Mouse (Mus musculus): Measurements from ENCODE around the gene Gm20388.

Gene Gm20388

GRCm38 (mm10) chr8:122935118-122935517 is 3024.5 kb downstream of the Gm20388 start:
- intact Hi-C loops (cut with DNase I): no loop called here

GRCm38 (mm10) chr8:122935912-122936311 is 3025.3 kb downstream of the Gm20388 start:
- intact Hi-C loops (cut with DNase I): no loop called here

GRCm38 (mm10) chr8:122937545-122938053 is 3027.0 kb downstream of the Gm20388 start:
- intact Hi-C loops (cut with DNase I): no loop called here

GRCm38 (mm10) chr8:122938170-122938569 is 3027.5 kb downstream of the Gm20388 start:
- intact Hi-C loops (cut with DNase I): no loop called here

- intact Hi-C loops (cut with DNase I): no loop called here
These were observed 3027.9 kb downstream of the Gm20388 start for GRCm38 (mm10) chr8:122938591-122938990.

- intact Hi-C loops (cut with DNase I): loop anchor here (5.0 kb wide), 1 partner anchor 36 kb away; no protein-coding TSS in a partner anchor
These were observed 3032.4 kb downstream of the Gm20388 start for GRCm38 (mm10) chr8:122942803-122943713.

GRCm38 (mm10) chr8:122945775-122946174 is 3035.1 kb downstream of the Gm20388 start:
- intact Hi-C loops (cut with DNase I): no loop called here

- intact Hi-C loops (cut with DNase I): no loop called here
These were observed 3039.1 kb downstream of the Gm20388 start for GRCm38 (mm10) chr8:122949701-122950100.

- intact Hi-C loops (cut with DNase I): no loop called here
These were observed 3040.8 kb downstream of the Gm20388 start for GRCm38 (mm10) chr8:122951456-122951855.

GRCm38 (mm10) chr8:122953028-122953427 is 3042.4 kb downstream of the Gm20388 start:
- intact Hi-C loops (cut with DNase I): no loop called here

- intact Hi-C loops (cut with DNase I): no loop called here
These were observed 3043.6 kb downstream of the Gm20388 start for GRCm38 (mm10) chr8:122954090-122954799.

GRCm38 (mm10) chr8:122955195-122955594 is 3044.6 kb downstream of the Gm20388 start:
- intact Hi-C loops (cut with DNase I): no loop called here

- intact Hi-C loops (cut with DNase I): no loop called here
These were observed 3045.4 kb downstream of the Gm20388 start for GRCm38 (mm10) chr8:122955997-122956396.

- intact Hi-C loops (cut with DNase I): no loop called here
These were observed 3049.7 kb downstream of the Gm20388 start for GRCm38 (mm10) chr8:122960323-122960722.

GRCm38 (mm10) chr8:122960932-122961331 is 3050.3 kb downstream of the Gm20388 start:
- intact Hi-C loops (cut with DNase I): no loop called here

- intact Hi-C loops (cut with DNase I): no loop called here
These were observed 3050.8 kb downstream of the Gm20388 start for GRCm38 (mm10) chr8:122961458-122961857.

GRCm38 (mm10) chr8:122962046-122962445 is 3051.4 kb downstream of the Gm20388 start:
- intact Hi-C loops (cut with DNase I): no loop called here

- intact Hi-C loops (cut with DNase I): no loop called here
These were observed 3056.0 kb downstream of the Gm20388 start for GRCm38 (mm10) chr8:122966638-122967037.

GRCm38 (mm10) chr8:122968145-122968544 is 3057.5 kb downstream of the Gm20388 start:
- intact Hi-C loops (cut with DNase I): no loop called here

GRCm38 (mm10) chr8:122969964-122970620 is 3059.5 kb downstream of the Gm20388 start:
- intact Hi-C loops (cut with DNase I): no loop called here

GRCm38 (mm10) chr8:122976046-122976445 is 3065.4 kb downstream of the Gm20388 start:
- intact Hi-C loops (cut with DNase I): no loop called here

Data from adrenal gland (tissue).